Mouse (Mus musculus) MEL (cell line): ENCODE data around the gene Tlr7. TPM values are rescaled to one million over a fixed set of nuclear protein-coding genes. Genes with fewer than 3 reads are reported as not detected.
"Not testable (repeated sequence)": the region's sequence is repeated elsewhere in the genome, so short reads cannot be mapped to it uniquely, and the experiment has no call there.

Experiments used
- DNase-seq: peaks from one replicate; pipeline ENCODE4 v3.0.0; 2011; ENCODE audit warnings: low read depth, low spot score
- H3K27ac ChIP-seq: 2 replicates; pipeline ENCODE4 v1.5.1; 2012; ENCODE audit warnings: low read depth, mild to moderate bottlenecking, control low read depth, low read length, moderate library complexity; ENCODE audit not compliant: control insufficient read depth
- H3K27me3 ChIP-seq, 2 experiments: fragments of 150-350 bp in 1 of 2; sonication (generic) in 1 of 2; 2 replicates each; pipeline ENCODE4 v1.6.1; 2012; ENCODE audit warnings: low read length in 2 of 2, mild to moderate bottlenecking in 2 of 2, improper control_type of control experiment in 1 of 2, moderate library complexity in 1 of 2; ENCODE audit not compliant: insufficient read depth in 2 of 2, control insufficient read depth in 1 of 2
- H3K36me3 ChIP-seq, 2 experiments: 2 replicates each; pipeline ENCODE4 v1.6.1; 2012 to 2014; ENCODE audit warnings: low read length in 2 of 2, improper control_type of control experiment in 1 of 2, inconsistent platforms in 1 of 2, mild to moderate bottlenecking in 1 of 2; ENCODE audit not compliant: insufficient read depth in 2 of 2, control insufficient read depth in 1 of 2
- H3K4me1 ChIP-seq, 2 experiments: fragments of 150-350 bp in 1 of 2; sonication (generic) in 1 of 2; 2 replicates each; pipeline ENCODE4 v1.6.1; 2012; ENCODE audit warnings: low read length in 2 of 2, improper control_type of control experiment in 1 of 2, mild to moderate bottlenecking in 1 of 2; ENCODE audit not compliant: insufficient read depth in 2 of 2, control insufficient read depth in 1 of 2
- H3K4me3 ChIP-seq, 2 experiments: fragments of 150-350 bp in 1 of 2; sonication (generic) in 1 of 2; 2 replicates each; pipeline ENCODE4 v1.5.1; 2012; ENCODE audit warnings: low read depth in 2 of 2, low read length in 2 of 2, mild to moderate bottlenecking in 2 of 2, moderate library complexity in 2 of 2, control low read depth in 1 of 2, improper control_type of control experiment in 1 of 2; ENCODE audit not compliant: control insufficient read depth in 1 of 2, insufficient read depth in 1 of 2
- H3K79me2 ChIP-seq: 2 replicates; pipeline ENCODE4 v1.6.1; 2012; ENCODE audit warnings: mild to moderate bottlenecking, low read length, moderate library complexity; ENCODE audit not compliant: control insufficient read depth, poor library complexity, insufficient read depth
- H3K9ac ChIP-seq: 2 replicates; pipeline ENCODE4 v1.6.1; 2012; ENCODE audit warnings: low read depth, mild to moderate bottlenecking, control low read depth, low read length, moderate library complexity; ENCODE audit not compliant: control insufficient read depth, poor library complexity, severe bottlenecking
- H3K9me3 ChIP-seq: fragments of 150-350 bp; sonication (generic); replicated peaks from 2 replicates; pipeline ENCODE4 v1.6.1; 2012; ENCODE audit warnings: mild to moderate bottlenecking, low read length, improper control_type of control experiment, moderate library complexity; ENCODE audit not compliant: insufficient read depth
- BHLHE40 ChIP-seq: IDR thresholded peaks from 2 replicates; pipeline ENCODE4 v1.6.1; 2012; ENCODE audit warnings: low read depth, mild to moderate bottlenecking, inconsistent platforms, low read length, improper control_type of control experiment, borderline replicate concordance
- CTCF ChIP-seq, 3 experiments: IDR thresholded peaks in 2 of 3; conservative IDR thresholded peaks in 1 of 3; 2 replicates each; pipeline ENCODE4 v1.5.1; 2011 to 2012; ENCODE audit warnings: low read length in 3 of 3, low read depth in 2 of 3, mild to moderate bottlenecking in 2 of 3, improper control_type of control experiment in 1 of 3, inconsistent platforms in 1 of 3, mixed read lengths in 1 of 3, moderate library complexity in 1 of 3; ENCODE audit not compliant: control insufficient read depth in 1 of 3, insufficient read depth in 1 of 3, poor library complexity in 1 of 3, severe bottlenecking in 1 of 3
- E2F4 ChIP-seq: IDR thresholded peaks from 2 replicates; pipeline ENCODE4 v1.6.1; 2011; ENCODE audit warnings: low read depth, low read length, improper control_type of control experiment, borderline replicate concordance
- ELF1 ChIP-seq: IDR thresholded peaks from 2 replicates; pipeline ENCODE4 v1.6.1; 2014; ENCODE audit warnings: low read depth, mild to moderate bottlenecking, inconsistent platforms, low read length, improper control_type of control experiment, moderate library complexity
- EP300 ChIP-seq, 2 experiments: IDR thresholded peaks; 2 replicates each; pipeline ENCODE4 v1.6.1; 2011; ENCODE audit warnings: improper control_type of control experiment in 2 of 2, low read length in 2 of 2, low read depth in 1 of 2, mild to moderate bottlenecking in 1 of 2
- HCFC1 ChIP-seq: IDR thresholded peaks from 2 replicates; pipeline ENCODE4 v1.6.1; 2012; ENCODE audit warnings: low read depth, mild to moderate bottlenecking, inconsistent platforms, low read length, improper control_type of control experiment, moderate library complexity
- MAFK ChIP-seq: IDR thresholded peaks from 2 replicates; pipeline ENCODE4 v1.6.1; 2011; ENCODE audit warnings: low read depth, mild to moderate bottlenecking, low read length, improper control_type of control experiment, borderline replicate concordance
- MAX ChIP-seq: IDR thresholded peaks from 2 replicates; pipeline ENCODE4 v1.6.1; 2011; ENCODE audit warnings: low read length, improper control_type of control experiment
- MEF2A ChIP-seq: IDR thresholded peaks from 2 replicates; pipeline ENCODE4 v1.6.1; 2014; ENCODE audit warnings: low read depth, mild to moderate bottlenecking, inconsistent platforms, low read length, improper control_type of control experiment; ENCODE audit not compliant: poor library complexity, insufficient replicate concordance, severe bottlenecking; ENCODE audit errors: extremely low read depth
- MYC ChIP-seq: IDR thresholded peaks from 2 replicates; pipeline ENCODE4 v1.6.1; 2011; ENCODE audit warnings: low read depth, mild to moderate bottlenecking, low read length, improper control_type of control experiment, moderate library complexity
- NRF1 ChIP-seq: IDR thresholded peaks from 2 replicates; pipeline ENCODE4 v1.6.1; 2014; ENCODE audit warnings: low read depth, mild to moderate bottlenecking, inconsistent platforms, low read length, improper control_type of control experiment, moderate library complexity; ENCODE audit not compliant: poor library complexity, insufficient read depth, severe bottlenecking
- POLR2A ChIP-seq, 2 experiments: IDR thresholded peaks; 2 replicates each; pipeline ENCODE4 v1.6.1; 2011 to 2012; ENCODE audit warnings: low read length in 2 of 2, mild to moderate bottlenecking in 2 of 2, control low read depth in 1 of 2, improper control_type of control experiment in 1 of 2, low read depth in 1 of 2, moderate library complexity in 1 of 2; ENCODE audit not compliant: control insufficient read depth in 1 of 2, insufficient read depth in 1 of 2, poor library complexity in 1 of 2
- POLR2AphosphoS5 ChIP-seq: IDR thresholded peaks from 2 replicates; pipeline ENCODE4 v1.6.1; 2012; ENCODE audit warnings: low read depth, borderline replicate concordance, mild to moderate bottlenecking, inconsistent platforms, low read length, moderate library complexity, mixed read lengths
- RAD21 ChIP-seq: IDR thresholded peaks from 2 replicates; pipeline ENCODE4 v1.6.1; 2011; ENCODE audit warnings: mild to moderate bottlenecking, low read depth, low read length, improper control_type of control experiment
- SIN3A ChIP-seq: IDR thresholded peaks from 2 replicates; pipeline ENCODE4 v1.6.1; 2012; ENCODE audit warnings: low read length, improper control_type of control experiment, inconsistent platforms
- SMC3 ChIP-seq: IDR thresholded peaks from 2 replicates; pipeline ENCODE4 v1.6.1; 2011; ENCODE audit warnings: low read depth, low read length, improper control_type of control experiment
- TCF12 ChIP-seq: IDR thresholded peaks from 2 replicates; pipeline ENCODE4 v1.6.1; 2014; ENCODE audit warnings: low read depth, mild to moderate bottlenecking, inconsistent platforms, low read length, improper control_type of control experiment, moderate library complexity
- UBTF ChIP-seq: IDR thresholded peaks from 2 replicates; pipeline ENCODE4 v1.6.1; 2012; ENCODE audit warnings: low read depth, mild to moderate bottlenecking, inconsistent platforms, low read length, improper control_type of control experiment, moderate library complexity, borderline replicate concordance; ENCODE audit not compliant: insufficient read depth
- USF2 ChIP-seq, 2 experiments: IDR thresholded peaks; 2 replicates each; pipeline ENCODE4 v1.6.1; 2011 to 2012; ENCODE audit warnings: improper control_type of control experiment in 2 of 2, low read length in 2 of 2, borderline replicate concordance in 1 of 2, inconsistent platforms in 1 of 2, low read depth in 1 of 2, mild to moderate bottlenecking in 1 of 2; ENCODE audit not compliant: insufficient read depth in 1 of 2
- ZNF384 ChIP-seq: IDR thresholded peaks from 2 replicates; pipeline ENCODE4 v1.6.1; 2012; ENCODE audit warnings: low read depth, mild to moderate bottlenecking, inconsistent platforms, low read length, improper control_type of control experiment
- polyA plus RNA-seq, 2 experiments: library from polyadenylated mRNA; stranded (reverse) in 1 of 2; unstranded in 1 of 2; fragments of >175 nt in 1 of 2; fragments of >200 nt in 1 of 2; gene quantifications; 2 replicates each; pipeline versions ENCODE4 v1.2.1 to v1.2.4; 2012; ENCODE audit warnings: low replicate concordance in 2 of 2, low read depth in 1 of 2; ENCODE audit not compliant: insufficient read length in 2 of 2, insufficient read depth in 1 of 2, missing spikeins in 1 of 2
- total RNA-seq: library from RNA; depleted of rRNA; stranded (reverse); fragments of 300-350 nt; gene quantifications from 2 replicates; pipeline ENCODE4 v1.2.3, GENCODE M21; 2012

The Tlr7 gene
- total and polyA plus RNA-seq, 3 experiments, result not detected

DNA sequence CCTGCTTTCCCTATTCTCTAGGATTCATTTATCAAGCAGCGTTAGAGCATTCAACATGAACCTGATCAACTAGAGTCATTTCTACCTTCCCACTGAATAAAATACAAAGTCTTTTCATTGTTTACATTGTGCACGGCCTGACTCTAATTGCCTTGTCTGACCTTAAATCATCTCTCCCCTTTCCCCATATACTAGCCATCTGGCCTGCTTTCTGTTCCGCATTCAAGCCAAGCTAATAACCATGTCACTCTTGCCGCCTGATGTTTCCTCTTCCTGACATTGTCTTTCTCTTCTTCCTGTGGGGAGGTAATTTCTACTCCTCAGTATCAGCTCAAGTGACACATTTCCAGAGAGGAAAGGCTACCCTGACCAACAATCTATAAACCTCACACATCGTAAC lies 14.6 kb downstream of the Tlr7 start:
- H3K27ac ChIP-seq, result no peak overlapping the region
- no peaks in the 10 kb centered on the region for H3K36me3 ChIP-seq
- no peaks in the 10 kb centered on the region for H3K4me1 ChIP-seq
- no peaks in the 10 kb centered on the region for H3K79me2 ChIP-seq
- TF ChIP-seq MAX (no peak), SIN3A (no peak), TCF12 (no peak), E2F4 (no peak)
- no peak overlapping the region for H3K9ac ChIP-seq
- H3K9me3 ChIP-seq, result no peaks in the 10 kb centered on the region
- no peak for DNase-seq
- H3K27me3 ChIP-seq, result no peaks in the 10 kb centered on the region
- no peak overlapping the region for H3K4me3 ChIP-seq

DNA sequence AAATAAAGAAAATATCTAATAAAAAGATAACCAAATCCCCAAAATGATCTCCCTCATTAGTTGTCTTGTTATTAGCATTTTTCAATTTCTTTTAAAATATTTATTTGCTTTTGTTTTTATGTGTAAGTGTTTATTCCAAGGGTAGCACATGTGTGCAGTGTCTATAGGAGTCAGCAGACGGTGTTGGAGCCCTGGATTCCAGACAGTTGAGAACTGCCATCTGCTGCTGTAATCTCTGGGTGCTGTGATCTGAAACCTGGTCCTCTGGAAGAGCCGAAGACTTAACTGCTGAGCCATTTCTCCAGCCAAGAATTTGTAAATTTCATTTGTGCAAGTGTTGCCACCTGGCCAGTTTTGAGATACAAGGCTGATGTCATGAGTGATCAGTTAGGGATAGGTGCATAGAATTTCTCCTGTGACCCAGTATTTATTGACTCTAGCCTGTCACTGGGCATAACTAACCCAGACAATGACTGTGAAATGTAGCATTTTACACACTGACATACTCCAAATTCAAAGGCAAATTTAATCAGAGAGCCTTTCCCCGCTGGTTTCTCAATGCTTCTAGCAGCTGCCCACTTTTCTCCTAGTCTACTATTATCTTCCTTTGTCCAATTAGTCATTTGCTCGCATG lies 15.1 kb downstream of the Tlr7 start:
- Histone ChIP-seq H3K9me3 (no peaks in the 10 kb centered on the region), H3K27me3 (no peaks in the 10 kb centered on the region), H3K4me3 (no peak overlapping the region), H3K79me2 (no peaks in the 10 kb centered on the region), H3K27ac (no peak overlapping the region), H3K4me1 (no peaks in the 10 kb centered on the region), H3K9ac (no peak overlapping the region), H3K36me3 (no peaks in the 10 kb centered on the region)
- TF ChIP-seq SIN3A, result no peak
- TF ChIP-seq HCFC1, result no peak
- TF ChIP-seq SMC3, result no peak
- DNase-seq, result no peak

DNA sequence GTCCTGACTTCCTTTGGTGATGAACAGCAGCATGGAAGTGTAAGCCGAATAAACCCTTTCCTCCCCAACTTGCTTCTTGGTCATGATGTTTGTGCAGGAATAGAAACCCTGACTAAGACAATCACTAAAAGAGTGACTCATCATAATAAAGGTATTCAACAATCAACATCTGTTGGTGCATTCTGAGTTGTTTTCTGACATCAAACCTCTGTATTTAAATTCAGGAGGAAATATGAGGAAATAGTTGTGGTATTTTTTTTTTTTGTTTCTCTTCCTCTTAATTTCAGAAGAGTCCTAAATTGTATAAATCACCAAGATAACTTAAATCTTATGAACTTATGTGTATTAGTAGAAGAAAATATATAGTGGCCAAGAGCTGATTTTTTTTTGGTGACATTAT lies 28.3 kb downstream of the Tlr7 start:
- H3K4me1 ChIP-seq, DNase-seq, H3K4me3 ChIP-seq, H3K9ac ChIP-seq, H3K79me2 ChIP-seq, H3K36me3 ChIP-seq, H3K27ac ChIP-seq, H3K9me3 ChIP-seq, H3K27me3 ChIP-seq: not testable (repeated sequence)

DNA sequence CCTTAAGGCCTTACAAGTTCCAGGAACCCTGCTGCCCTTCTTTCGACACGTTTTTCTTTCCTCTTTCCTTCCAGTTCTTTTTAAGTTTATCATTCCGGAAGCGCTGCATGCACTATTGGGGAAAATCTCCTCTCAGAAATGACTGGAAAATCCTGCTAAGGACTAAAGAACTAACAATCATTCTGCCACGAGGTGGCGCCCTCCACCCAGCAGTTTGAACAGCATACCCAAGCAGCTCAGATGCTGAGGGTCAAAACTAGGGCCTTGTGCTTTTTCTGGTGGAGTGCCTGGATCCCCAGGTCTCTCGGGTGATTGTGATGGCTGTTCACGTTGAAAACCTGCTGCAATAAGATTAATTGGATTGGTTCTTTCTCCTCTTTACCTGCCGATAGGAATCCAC lies 53.4 kb downstream of the Tlr7 start:
- Histone ChIP-seq H3K4me1 (no peaks in the 10 kb centered on the region), H3K27me3 (no peaks in the 10 kb centered on the region), H3K4me3 (no peak overlapping the region), H3K79me2 (no peaks in the 10 kb centered on the region), H3K36me3 (no peaks in the 10 kb centered on the region), H3K9ac (no peak overlapping the region), H3K27ac (no peak overlapping the region), H3K9me3 (no peaks in the 10 kb centered on the region)
- DNase-seq, result no peak
- TF ChIP-seq MEF2A, result no peak
- TF ChIP-seq NRF1, result no peak
- no peak for TF ChIP-seq UBTF
- no peak for TF ChIP-seq EP300 (IDR thresholded peaks at IDR 0.05; ENCODE audit: low read depth in 1 of 2, low read length in 2 of 2)
- no peak for TF ChIP-seq MAFK
- TF ChIP-seq E2F4, result no peak
- TF ChIP-seq BHLHE40, result no peak
- no peak for TF ChIP-seq ZNF384
- TF ChIP-seq MYC, result no peak
- TF ChIP-seq RAD21, result no peak
- no peak for TF ChIP-seq ELF1
- no peak for TF ChIP-seq USF2 (IDR thresholded peaks at IDR 0.05; ENCODE audit: borderline replicate concordance in 1 of 2, insufficient read depth in 1 of 2, low read depth in 1 of 2, low read length in 2 of 2)
- TF ChIP-seq POLR2AphosphoS5, result no peak
- no peak for TF ChIP-seq CTCF (IDR thresholded peaks at IDR 0.05 in 2 of 3, conservative IDR thresholded peaks at IDR 0.05 in 1 of 3; ENCODE audit: control insufficient read depth in 1 of 3, insufficient read depth in 1 of 3, low read depth in 2 of 3, low read length in 3 of 3, poor library complexity in 1 of 3, severe bottlenecking in 1 of 3)
- no peak for TF ChIP-seq POLR2A (IDR thresholded peaks at IDR 0.05; ENCODE audit: control insufficient read depth in 1 of 2, insufficient read depth in 1 of 2, low read depth in 1 of 2, low read length in 2 of 2, poor library complexity in 1 of 2)
